Mouse (Mus musculus) right cerebral cortex, adult 2 months (tissue): ENCODE data around the gene Eps8.
A peak's percentile ranks its signal among the peaks of the same experiment; 100 is the strongest.
"Not testable (repeated sequence)": the region's sequence is repeated elsewhere in the genome, so short reads cannot be mapped to it uniquely, and the experiment has no call there.

Experiments used
- DNase-seq, 2 experiments: peaks; one replicate each; pipeline ENCODE4 v3.0.0; 2021 to 2022; ENCODE audit warnings: low spot score in 2 of 2

The Eps8 gene

DNA sequence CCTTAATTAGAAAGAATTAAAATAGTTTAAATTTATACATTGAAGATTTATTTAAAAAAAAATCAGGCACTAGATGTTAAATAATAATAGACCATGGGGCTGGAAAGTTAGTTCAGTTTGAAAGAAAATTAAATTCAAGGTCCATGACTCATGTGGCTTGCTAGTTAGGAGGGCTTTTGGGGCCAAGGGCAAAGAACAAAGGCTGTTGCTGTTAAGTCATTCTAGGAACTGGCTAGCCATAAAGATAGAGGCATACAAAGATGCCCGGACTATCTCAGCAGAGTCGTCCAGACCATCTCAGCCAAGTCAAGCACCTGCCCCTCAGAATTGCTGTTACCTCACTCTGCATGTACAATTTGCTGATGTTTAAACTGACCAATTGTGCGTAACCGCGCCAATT is 179.0 kb downstream of the Eps8 start:
- DNase-seq, result not testable (repeated sequence)

DNA sequence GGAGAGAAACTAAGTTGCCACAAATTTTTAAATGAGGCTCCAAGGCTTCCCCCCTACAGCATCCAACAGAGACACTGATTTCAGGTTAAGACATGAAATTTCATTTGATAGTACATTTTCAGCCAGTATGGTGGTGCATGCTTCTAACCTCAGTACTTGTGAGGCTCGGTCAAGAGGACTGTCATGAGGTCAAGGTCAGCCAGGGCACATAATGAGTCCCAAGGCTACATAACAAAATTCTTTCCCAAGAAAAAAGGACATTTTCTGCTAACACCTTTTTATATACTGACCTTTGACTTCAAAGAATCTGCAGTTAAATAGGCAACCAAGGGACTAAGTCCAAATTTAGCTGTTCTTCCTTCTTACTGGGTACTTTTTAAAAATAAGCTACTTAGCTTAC is 181.2 kb downstream of the Eps8 start:
- DNase-seq, result no peak

DNA sequence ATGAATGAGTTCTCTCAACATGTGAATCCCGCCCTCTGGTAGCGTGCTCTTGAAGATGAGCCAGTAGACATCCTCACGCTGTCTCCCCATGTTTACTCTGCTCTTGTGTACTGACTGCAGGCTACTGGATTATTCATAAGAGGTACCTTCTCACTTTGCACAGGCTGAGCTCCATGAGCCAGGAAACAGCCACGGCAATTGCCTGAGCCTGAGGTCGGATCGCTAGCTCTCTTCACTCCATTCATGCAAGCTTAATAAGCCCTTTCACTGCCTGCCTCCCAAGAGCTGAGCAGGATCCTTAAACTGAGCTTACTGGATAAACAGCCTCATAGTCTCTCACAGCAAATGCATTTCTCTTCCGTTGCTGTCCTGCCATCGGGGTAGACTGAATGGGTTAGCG is 182.5 kb downstream of the Eps8 start:
- DNase-seq, result no peak

DNA sequence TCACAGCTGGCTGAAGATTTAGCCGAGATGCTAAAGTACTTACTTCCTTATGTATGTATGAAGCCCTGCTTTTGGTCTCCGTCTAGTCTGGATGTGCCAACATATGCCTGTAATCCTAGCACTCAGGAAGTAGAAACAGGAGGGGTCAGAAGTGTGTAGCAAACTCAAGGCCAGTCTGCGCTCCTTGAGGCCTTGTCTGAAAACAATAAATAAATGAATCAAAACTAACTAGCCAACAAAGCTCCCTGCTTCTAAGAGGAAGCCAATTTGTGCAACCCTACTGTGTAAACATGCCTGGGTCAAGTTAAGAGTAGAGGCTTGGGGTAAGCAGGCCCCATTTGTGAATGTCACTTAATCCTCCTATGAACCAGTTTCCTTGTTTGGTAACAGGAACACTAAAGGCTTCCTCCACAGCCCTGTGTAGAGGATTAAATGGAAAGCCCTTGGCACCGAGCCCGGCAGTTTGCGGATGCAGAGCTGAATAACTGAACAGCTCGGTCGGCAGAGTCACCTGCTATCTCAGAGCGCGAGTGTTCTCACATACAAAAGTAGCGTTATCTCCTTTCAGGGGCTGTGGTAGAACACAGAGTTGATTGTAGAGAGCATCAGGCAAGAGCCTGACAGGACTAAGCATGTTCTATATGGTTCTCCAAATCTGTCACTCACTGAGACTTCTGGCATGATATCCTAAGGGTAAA is 183.6 kb downstream of the Eps8 start:
- DNase-seq, result peak; percentile 86 to 89

DNA sequence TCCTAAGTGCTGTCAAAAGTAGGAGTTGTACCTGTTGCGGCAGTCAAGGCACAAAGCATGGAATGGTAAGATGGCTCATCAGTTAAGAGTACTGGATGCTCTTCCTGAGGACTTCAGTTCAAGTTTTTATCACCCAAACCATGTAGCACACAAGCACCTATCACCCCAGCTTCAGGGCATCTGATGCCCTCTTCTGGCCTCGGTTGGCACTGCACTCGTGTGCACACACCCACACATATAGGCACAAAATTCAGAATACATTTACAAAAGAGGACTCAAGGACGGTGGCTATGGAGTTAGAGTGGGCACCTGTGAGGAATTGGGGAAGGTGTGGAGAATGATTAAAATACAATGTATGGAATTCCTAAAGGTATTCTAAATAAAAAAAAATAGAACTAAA is 185.1 kb downstream of the Eps8 start:
- no peak for DNase-seq

DNA sequence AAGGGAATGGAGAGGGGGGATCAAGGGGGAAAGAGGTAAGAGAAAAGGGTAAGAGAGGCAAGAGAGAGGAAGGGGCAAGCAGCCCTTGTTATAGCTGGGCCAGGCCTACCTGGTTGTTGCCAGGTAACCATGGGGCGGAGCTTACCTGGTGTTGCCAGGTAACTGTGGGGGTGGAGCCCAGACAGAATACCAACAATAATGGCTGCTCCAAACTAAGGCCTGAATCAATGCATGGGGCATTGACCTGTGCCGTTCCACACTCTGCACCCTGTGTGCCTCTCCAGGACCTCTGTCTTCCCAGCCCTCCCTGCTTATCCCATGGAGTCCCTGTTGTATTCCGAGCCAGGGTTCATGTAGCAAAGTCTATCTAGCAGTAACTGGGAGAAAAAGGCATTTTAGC is 187.0 kb downstream of the Eps8 start:
- no peak for DNase-seq

DNA sequence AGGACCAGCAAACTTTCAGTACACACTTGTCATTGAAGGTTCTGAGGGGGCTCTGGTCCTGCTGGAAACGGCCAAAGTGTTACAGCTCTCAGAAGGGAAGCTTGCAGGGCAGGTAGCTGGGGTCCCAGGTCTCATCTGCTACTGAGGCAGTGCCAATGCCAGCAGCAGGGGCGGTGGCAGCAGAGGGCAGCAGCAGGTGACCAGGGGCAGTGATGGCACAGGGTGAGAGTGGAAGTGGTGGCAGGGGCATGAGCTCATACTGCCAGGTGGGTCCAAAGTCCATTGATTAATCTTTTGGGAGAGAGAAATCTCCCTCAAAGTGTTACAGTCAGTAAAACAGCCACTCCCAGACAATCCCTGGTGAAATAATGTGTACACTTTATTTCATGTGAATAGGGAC is 188.4 kb downstream of the Eps8 start:
- no peak for DNase-seq

DNA sequence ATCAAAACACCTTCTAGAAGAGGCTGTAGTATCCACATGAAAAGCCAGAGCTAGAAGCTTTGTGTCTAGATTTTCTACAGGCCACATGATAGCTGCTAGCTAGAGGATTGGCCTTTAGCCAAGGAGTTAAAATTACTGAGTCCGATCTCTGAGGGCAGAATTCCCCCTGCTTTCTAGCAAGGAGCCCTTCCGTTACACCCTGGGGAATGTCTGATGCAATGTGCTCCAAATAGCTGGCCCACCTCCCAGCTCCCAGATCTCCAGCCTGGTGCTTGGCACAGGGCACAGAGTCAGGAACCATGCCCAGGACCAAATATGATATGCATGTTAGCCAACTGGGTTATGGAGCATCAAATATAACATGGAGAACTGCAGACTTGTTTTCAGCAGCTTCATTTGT is 189.4 kb downstream of the Eps8 start:
- no peak for DNase-seq

DNA sequence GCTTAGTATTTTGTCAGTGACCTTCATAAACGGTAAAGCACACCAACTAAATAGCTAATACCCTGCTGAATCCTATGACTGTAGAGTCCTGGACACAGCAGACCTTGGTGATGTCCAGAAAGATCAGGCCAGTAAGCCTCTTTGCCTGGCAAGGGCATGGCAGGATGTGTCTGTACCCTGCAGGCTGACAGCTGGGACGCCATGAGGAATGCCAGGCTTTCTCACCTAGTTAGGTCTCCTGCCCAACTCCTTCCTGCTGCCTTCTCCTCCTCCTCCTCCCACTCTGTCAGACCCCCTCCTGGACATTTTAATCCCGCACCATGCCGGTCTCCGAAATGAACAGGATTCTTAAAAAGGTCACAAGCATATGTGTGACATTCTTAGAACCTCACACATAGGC is 190.9 kb downstream of the Eps8 start:
- no peak for DNase-seq

DNA sequence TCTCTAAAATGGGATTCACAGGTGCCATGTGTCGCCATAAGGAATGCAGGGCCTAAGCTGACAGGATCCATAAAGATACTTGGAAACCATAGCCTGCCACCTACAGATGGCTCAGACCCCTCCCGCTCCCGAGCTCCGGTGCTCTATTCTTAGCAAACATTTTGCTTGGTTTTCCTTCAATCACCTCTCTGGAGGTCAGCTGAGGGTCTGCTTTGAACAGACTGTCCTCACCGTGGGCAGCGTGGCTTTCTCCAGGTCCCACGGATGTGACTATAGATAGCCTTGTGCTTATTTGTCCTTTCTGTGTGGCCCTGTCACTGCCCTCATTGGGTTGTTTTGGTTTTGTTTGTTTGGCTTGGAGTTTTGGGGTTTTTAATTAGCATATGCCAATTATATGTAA is 196.5 kb downstream of the Eps8 start:
- no peak for DNase-seq

DNA sequence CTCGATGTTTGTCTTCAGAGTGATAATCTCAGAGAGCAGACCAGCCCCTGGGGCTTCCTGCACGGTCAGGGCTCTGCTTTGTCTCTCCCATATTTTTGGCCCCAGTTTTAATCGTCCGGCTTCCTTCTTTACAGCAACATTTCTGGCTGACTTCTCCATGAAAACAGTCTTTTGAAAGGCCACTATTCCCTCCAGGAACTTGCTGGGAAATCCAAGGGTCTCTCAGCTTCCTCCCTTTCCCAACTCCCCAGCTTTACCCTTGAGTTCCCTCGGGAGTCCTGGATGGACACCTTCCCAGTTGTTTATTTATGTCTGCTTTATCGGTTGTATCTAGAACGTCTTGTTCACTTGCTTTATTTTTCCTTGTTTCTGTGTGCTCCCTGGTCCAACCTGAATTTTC is 197.5 kb downstream of the Eps8 start:
- no peak for DNase-seq

DNA sequence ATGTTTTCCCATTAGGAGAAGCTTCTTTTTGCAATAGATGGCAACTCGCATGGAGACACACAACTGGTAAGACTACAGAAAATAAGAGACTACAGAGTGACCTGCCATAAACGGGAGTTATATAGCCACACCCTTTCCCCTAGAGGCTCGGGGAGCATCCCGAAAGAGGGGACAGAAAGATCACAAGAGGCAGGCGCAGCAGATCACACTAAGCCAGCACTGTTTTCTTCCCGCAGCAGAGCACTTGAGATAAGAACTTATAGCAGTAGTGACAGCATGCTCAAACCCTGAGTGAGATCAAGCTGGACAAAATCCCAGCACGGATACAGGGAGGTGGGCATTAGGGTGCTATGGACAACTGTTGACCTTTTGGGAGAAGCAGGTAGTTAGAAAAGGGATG is 198.6 kb downstream of the Eps8 start:
- DNase-seq, result no peak

DNA sequence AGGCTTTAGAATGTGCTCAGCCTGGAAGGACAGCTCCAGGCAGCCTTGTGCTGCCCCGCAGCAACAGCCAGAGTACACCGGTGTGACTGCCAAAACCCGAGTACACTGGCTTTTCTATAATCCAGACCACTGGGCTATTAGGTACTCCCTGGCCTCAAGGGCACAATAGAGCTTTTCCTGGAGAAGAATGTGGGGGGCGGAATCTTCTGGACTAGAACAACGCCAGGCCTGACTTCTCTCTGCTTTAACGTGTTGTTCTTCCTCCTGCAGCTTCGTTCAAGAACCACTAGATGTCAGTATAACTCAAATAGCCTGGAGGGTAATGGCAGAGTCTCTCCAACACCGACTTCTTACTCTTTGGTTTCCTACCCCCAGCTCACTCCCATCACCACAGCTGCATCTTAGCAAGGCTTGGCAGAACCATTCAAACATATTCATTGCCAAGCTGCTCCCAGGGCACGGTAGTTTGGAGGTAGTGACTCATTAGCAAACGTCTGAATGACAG is 199.1 kb downstream of the Eps8 start:
- peak; percentile 43 to 45 for DNase-seq

DNA sequence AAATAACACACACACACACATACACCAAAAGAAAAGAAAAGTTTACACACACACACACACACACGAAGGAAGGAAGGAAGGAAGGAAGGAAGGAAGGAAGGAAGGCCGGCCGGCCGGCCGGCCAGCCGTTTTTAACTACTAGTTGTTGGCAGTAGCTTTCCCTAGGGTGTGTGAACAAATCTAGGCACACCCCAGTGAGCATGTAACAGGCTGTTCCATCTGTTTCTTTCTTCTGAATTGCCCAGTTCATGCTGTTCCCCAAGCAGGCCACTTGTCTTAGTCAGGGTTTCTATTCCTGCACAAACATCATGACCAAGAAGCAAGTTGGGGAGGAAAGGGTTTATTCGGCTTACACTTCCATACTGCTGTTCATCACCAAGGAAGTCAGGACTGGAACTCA is 208.6 kb downstream of the Eps8 start:
- not testable (repeated sequence) for DNase-seq

DNA sequence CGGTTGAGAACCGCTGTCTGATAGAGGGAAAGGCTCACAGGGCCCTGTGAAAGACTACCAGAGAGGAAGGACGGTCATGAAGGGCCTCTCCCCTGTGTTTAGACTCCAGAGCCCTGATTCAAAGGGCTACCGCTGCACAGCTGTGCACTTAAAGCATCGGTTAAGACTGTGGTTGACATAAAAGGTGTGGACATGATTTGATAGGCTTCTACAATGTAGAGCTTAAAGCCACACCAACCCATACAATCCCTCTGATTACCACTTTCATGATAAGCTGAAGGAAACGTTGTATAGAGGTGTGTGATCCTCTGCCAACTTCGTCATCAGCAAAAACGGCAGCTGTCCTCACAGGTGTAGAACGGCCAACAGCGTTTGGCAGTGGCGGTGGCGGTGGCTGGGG is 211.6 kb downstream of the Eps8 start:
- DNase-seq, result no peak

DNA sequence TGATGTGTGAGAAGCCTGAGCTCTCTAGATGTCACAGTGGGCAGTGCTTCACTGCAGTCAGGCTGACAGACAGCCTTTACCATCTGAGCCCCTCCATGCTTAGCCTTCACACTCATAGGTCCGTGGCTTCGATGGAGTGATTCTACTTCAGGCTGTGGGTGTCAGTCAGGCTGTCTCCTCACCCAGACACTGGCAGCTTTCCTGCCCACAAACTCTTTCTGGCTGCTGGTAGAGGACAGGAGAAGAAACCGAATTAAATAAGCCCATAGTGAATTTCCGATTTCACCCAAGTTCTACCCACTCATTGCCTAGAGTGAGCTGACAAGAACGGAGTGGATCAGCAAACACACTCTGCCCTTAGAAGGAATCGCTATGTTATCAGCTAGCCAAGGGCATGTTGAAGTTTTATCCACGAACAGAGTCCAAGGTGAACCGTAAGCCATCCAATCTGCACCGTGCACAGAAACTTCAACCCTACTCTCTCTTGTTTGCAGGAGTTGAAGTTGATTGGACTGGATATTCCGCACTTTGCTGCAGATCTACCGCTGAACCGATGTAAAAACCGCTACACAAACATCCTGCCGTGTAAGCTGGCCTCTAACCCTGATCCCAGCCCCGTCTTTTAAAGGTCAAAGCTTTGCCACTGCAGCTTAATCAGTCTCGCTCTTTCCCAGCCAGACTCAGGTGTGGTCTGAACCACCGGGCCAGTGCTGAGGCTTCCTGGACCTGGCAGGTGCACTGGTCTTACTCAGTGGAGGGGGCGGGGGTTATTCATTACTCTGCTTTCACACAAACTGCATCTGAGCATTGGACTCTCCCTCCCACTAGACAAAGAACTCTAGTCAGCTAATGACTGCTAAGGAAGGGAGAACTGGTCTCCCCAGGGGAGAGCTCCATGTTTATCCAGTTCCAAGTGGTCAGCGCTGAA is 213.9 kb downstream of the Eps8 start:
- DNase-seq, result peak in 1 of 2 experiments; percentile 27

DNA sequence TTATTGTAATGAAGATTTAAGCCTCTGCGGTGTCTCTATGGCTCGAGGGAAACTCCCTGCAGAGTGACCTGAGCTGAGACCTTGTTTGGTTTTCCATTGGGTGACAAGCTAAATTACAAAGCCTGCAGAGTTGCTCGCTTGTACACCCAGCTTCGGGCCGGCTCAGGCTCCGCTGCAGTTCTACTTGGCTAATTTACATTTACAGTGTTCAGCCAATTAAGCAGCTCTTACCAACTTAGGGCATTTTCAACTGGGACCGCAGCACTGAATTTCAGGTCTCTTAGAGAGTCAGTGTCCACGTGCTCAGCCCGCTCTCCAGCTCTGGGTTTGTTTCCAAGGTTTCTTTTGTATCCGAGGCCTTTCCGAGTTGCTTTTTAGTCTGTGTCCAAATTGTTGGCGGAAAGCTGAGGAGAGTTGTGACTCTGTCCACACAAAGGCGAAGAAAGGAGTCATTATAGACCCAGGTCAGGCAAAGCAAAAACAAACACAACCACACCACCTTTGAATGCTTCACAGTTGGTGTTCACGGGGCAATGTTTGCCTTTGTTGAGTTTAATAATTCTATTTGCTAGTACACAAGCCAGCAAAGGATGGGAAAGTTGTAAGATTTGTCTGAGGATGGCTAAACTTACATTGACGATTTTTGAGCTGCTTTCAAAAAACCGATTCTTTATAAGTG is 216.6 kb downstream of the Eps8 start:
- DNase-seq, result no peak

DNA sequence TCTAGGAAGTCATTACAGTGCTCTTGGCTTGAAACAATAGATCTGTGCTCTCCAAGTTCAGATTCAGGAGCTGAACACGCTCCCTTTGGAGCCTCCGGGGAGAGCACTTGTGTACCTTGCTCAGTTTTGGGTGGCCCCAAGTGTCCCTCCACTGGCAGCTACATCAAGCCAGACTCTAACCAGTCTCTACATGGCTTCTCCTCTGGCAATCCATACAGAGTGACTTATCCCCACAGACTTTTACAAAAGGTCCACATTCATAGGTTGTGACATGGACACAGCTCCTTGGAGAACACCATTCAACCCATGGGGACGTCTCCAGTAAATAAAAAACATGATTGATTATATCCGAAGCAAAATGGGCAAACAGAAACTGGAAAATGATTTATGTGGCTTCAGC is 217.2 kb downstream of the Eps8 start:
- no peak for DNase-seq

DNA sequence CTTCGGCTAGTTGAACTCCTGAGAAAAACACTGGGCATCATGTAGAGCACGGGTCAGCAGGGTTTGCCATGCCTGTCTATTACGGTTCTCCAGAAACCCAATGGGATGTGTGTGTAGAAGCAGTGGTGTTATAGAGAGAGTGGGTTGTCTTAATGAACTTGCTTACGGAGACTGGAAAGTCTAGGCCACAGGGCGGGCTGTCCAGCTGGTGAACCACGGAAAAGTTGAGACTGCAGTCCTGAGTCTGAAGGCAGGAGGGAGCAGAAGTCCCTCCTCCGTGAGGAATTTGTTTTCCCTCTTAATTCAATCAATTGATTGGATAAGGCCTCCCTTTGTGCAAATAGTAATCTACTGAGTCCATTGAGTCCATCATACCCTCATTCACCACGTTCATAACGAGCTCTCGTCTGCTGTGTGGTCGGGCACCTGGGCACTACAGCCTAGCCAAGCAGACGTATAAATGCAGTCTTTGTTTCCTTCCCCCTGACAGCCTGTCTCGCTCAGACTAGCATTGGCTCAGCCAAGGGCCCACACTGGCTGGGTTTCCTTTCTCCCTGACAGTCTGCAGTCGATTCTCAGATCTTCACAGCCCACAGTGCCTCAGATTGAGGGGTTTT is 221.0 kb downstream of the Eps8 start:
- DNase-seq, result no peak
